Mouse (Mus musculus) neural tube, embryonic 12.5 days (tissue): Measurements from ENCODE around the gene Tmem126b. TPM values are rescaled to one million over a fixed set of nuclear protein-coding genes. Genes with fewer than 3 reads are reported as not detected.

Source experiments
- polyA plus RNA-seq: library from polyadenylated mRNA; unstranded; fragments of >200 nt; fragmentation: Nextera tagmentation; extraction: Ambion mirVana; gene quantifications from 2 replicates; pipeline ENCODE4 v1.2.1, GENCODE M21; 2016

The Tmem126b gene
- polyA plus RNA-seq, 1 experiment from 2014 or later: 43.2 TPM

Other genes with a start within 250 kb of the Tmem126b start
- gene Ccdc83, start 210.2 kb downstream of the Tmem126b start, polyA plus RNA-seq: not detected in 2 replicates
- gene Sytl2, start 173.7 kb downstream of the Tmem126b start, polyA plus RNA-seq: 5.8 and 5.9 TPM in 2 replicates
- 2.0 and 2.2 TPM in 2 replicates for gene Ccdc89, start 49.4 kb downstream of the Tmem126b start, polyA plus RNA-seq
- 57.6 and 64.9 TPM in 2 replicates for gene Crebzf, start 33.3 kb downstream of the Tmem126b start, polyA plus RNA-seq
- gene Tmem126a, start 18.8 kb downstream of the Tmem126b start, polyA plus RNA-seq: 109 and 111 TPM in 2 replicates
- 8.0 and 8.1 TPM in 2 replicates for gene Dlg2, start 671 bp upstream of the Tmem126b start, polyA plus RNA-seq